Mouse (Mus musculus) kidney, postnatal 0 days (tissue): ENCODE results near the gene Mindy4. TPM values are rescaled to one million over a fixed set of nuclear protein-coding genes. Genes with fewer than 3 reads are reported as not detected.

Experiments used
- ATAC-seq: fragments of 200-750 bp; cut with Nextera tagmentation; replicated peaks from 2 replicates; pipeline ENCODE4 v1.8.0; 2017; ENCODE audit warnings: low read depth, moderate number of reproducible peaks, moderate TSS enrichment, moderate library complexity; ENCODE audit not compliant: low FRiP score
- DNase-seq: peaks from one replicate; pipeline ENCODE4 v3.0.0-alpha.2; 2016; ENCODE audit warnings: low spot score
- H3K27ac ChIP-seq: fragments of 300-500 bp; sonication (generic); 2 replicates; pipeline ENCODE4 v1.5.1; 2014; ENCODE audit warnings: mild to moderate bottlenecking
- H3K27me3 ChIP-seq: fragments of 300-500 bp; sonication (generic); 2 replicates; pipeline ENCODE4 v1.6.1; 2014; ENCODE audit warnings: low read length, mixed read lengths; ENCODE audit not compliant: insufficient read depth
- H3K36me3 ChIP-seq: fragments of 300-500 bp; sonication (generic); 2 replicates; pipeline ENCODE4 v1.6.1; 2014; ENCODE audit warnings: low read length, mixed read lengths; ENCODE audit not compliant: insufficient read depth
- H3K4me1 ChIP-seq: fragments of 300-500 bp; sonication (generic); replicated peaks from 2 replicates; pipeline ENCODE4 v1.6.1; 2014; ENCODE audit warnings: antibody characterized with exemption, low read length, mixed read lengths; ENCODE audit not compliant: insufficient read depth
- H3K4me2 ChIP-seq: fragments of 300-500 bp; sonication (generic); 2 replicates; pipeline ENCODE4 v1.6.1; 2014; ENCODE audit warnings: mild to moderate bottlenecking, low read length, moderate library complexity, mixed read lengths
- H3K4me3 ChIP-seq: fragments of 300-500 bp; sonication (generic); replicated peaks from 2 replicates; pipeline ENCODE4 v1.5.1; 2014; ENCODE audit warnings: low read depth, low read length
- H3K9ac ChIP-seq: fragments of 300-500 bp; sonication (generic); 2 replicates; pipeline ENCODE4 v1.6.1; 2014; ENCODE audit warnings: low read depth, low read length
- H3K9me3 ChIP-seq: fragments of 300-500 bp; sonication (generic); replicated peaks from 2 replicates; pipeline ENCODE4 v1.6.1; 2016; ENCODE audit warnings: low read length, inconsistent platforms, mixed read lengths
- CTCF ChIP-seq: IDR thresholded peaks from 2 replicates; pipeline ENCODE4 v1.5.1; 2016; ENCODE audit warnings: antibody characterized with exemption, low read depth, mild to moderate bottlenecking, moderate library complexity
- WGBS: fragments of 180-500 bp; shearing (Covaris S2); extraction: QIAGEN DNeasy Blood & Tissue Kit; methylation state at CpG from one replicate; pipeline ENCODE4 v1.1.7; 2014; 5-methylcytosine and 5-hydroxymethylcytosine counted together
- polyA plus RNA-seq: library from polyadenylated mRNA; unstranded; fragments of >200 nt; fragmentation: Nextera tagmentation; extraction: Ambion mirVana; gene quantifications from 2 replicates; pipeline ENCODE4 v1.2.1, GENCODE M21; 2015

Gene Mindy4
- polyA plus RNA-seq, 1 experiment from 2014 or later = 11.6 TPM

GRCm38 (mm10) chr6:55273463-55273862 is 70.3 kb downstream of the Mindy4 start:
- Histone ChIP-seq H3K27ac (no peak overlapping the region), H3K4me2 (no peak overlapping the region), H3K9ac (no peak overlapping the region), H3K27me3 (no peaks in the 10 kb centered on the region), H3K36me3 (no peaks in the 10 kb centered on the region), H3K4me3 (no peak overlapping the region), H3K9me3 (no peaks in the 10 kb centered on the region), H3K4me1 (no peaks in the 10 kb centered on the region)
- WGBS = 78% methylated on average over 5 of the region's 5 CpGs
- ATAC-seq (no peak), DNase-seq (no peak)
- TF ChIP-seq CTCF = no peak

DNA sequence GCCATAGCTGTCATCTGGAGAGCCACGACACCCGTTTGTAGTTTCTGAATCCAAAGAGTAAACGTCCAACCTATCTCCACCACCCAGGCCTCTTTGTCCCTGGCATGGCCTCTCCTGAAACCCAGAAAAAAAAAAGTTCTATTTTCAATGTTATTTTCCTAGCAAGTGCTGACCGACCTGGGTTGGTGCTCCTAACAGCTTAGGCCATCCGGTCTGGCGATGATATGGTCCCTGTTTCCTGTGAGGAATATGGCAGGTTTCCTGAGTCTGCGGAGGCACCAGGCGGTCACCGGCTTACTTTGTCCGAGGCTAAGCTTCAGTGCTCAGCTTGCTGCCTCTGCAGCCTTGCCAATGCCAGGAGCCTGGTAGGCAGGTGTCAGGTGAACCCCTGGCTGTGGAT is 71.8 kb downstream of the Mindy4 start:
- H3K36me3 ChIP-seq = 0 out of 2 replicates have a peak, but pooled peaks cover 4% of the 10 kb centered on the region
- no peaks in the 10 kb centered on the region for H3K9me3 ChIP-seq
- no peaks in the 10 kb centered on the region for H3K27me3 ChIP-seq
- no peak for TF ChIP-seq CTCF
- H3K4me1 ChIP-seq = no peaks in the 10 kb centered on the region
- ATAC-seq = no peak
- no peak overlapping the region for H3K27ac ChIP-seq
- no peak overlapping the region for H3K4me2 ChIP-seq
- H3K9ac ChIP-seq = no peak overlapping the region
- no peak for DNase-seq
- 71% methylated on average over 10 of the region's 10 CpGs for WGBS
- no peak overlapping the region for H3K4me3 ChIP-seq

DNA sequence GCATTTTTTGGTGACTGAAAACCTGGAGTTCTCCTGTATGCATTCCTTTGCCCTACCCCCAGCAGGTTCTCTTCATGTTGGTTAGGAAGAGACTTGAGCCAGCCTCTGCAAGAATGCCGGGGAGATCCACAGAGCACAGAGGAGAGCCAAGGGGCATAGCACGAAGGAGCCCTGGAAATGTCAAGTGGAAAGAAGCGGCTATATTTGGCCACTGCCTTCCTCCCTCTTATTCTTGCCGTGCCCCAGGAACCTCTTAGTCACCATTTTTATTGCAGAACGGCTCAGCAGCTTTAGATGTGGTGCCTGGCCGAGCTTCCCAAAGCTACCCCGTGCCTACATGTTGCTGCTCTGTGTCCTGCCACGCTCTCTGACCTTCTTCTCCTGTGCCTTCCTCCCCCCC is 72.6 kb downstream of the Mindy4 start:
- Histone ChIP-seq H3K27me3 (no peaks in the 10 kb centered on the region), H3K9me3 (no peaks in the 10 kb centered on the region), H3K4me1 (no peaks in the 10 kb centered on the region), H3K4me3 (no peak overlapping the region), H3K9ac (no peak overlapping the region), H3K4me2 (no peak overlapping the region), H3K36me3 (0 out of 2 replicates have a peak, but pooled peaks cover 4% of the 10 kb centered on the region), H3K27ac (no peak overlapping the region)
- ATAC-seq (no peak), DNase-seq (no peak)
- WGBS = 64% methylated on average over 8 of the region's 8 CpGs
- no peak for TF ChIP-seq CTCF

DNA sequence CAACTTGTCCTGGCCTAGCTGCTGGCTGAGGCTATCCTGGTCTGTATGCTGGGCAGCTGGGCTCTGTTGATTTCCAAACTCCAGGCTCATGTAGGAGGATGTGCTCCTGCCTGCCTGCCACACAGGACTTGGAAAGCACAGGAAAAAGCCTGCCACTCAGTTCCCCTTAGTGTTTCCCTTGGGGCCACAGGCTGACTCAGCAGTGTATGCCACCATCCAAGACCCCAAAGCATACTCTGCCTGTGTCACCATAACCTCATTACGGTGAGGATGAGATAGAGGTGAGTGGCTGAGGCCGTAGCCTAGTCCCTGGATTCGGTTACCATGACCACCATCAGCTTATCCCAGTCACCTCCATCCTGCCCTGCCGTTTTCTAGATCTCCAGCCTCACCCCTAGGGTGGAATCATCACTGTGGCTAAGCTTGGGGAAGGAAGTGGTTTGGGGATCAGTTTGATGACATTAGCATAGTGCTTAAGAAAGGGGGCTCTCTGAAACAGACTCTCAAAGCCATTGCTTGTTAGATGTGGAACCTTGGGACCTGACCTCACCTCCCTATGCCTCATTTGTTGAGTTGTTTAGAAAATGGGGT is 73.6 kb downstream of the Mindy4 start:
- WGBS = 83% methylated on average over 4 of the region's 4 CpGs

GRCm38 (mm10) chr6:55278086-55278485 is 74.9 kb downstream of the Mindy4 start:
- ATAC-seq (no peak), DNase-seq (no peak)
- Histone ChIP-seq H3K9ac (no peak overlapping the region), H3K4me3 (no peak overlapping the region), H3K4me2 (no peak overlapping the region), H3K27me3 (no peaks in the 10 kb centered on the region), H3K36me3 (0 out of 2 replicates have a peak, but pooled peaks cover 4% of the 10 kb centered on the region), H3K4me1 (no peaks in the 10 kb centered on the region), H3K9me3 (no peaks in the 10 kb centered on the region), H3K27ac (no peak overlapping the region)
- 81% methylated on average over 6 of the region's 6 CpGs for WGBS
- no peak for TF ChIP-seq CTCF

More for the DNA sequence above, 73.6 kb downstream of the Mindy4 start:
- H3K4me3 ChIP-seq = no peak overlapping the region
- ATAC-seq (no peak), DNase-seq (no peak)
- no peak overlapping the region for H3K27ac ChIP-seq
- H3K4me1 ChIP-seq = no peaks in the 10 kb centered on the region
- no peaks in the 10 kb centered on the region for H3K9me3 ChIP-seq
- H3K27me3 ChIP-seq = no peaks in the 10 kb centered on the region
- 0 out of 2 replicates have a peak, but pooled peaks cover 4% of the 10 kb centered on the region for H3K36me3 ChIP-seq
- no peak overlapping the region for H3K9ac ChIP-seq
- no peak overlapping the region for H3K4me2 ChIP-seq
- no peak for TF ChIP-seq CTCF

DNA sequence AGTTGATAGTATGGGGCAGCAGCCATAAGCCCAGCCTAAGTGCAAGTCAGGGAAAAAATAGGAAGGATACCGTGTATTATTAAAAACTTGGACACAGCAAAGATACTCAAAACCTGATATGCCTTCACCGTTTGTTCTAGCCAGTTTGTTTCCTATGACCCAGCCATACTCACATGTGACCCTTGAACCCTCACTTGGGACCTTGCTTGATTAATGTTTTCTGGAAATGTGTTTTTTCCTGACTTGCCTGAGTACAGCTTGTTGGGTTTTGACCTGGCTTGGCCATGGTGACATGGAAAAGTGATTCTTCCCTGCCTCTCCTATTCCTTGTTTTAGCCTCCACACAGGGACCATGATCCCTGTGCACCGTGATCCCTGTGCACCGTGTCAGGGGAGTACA is 75.3 kb downstream of the Mindy4 start:
- Histone ChIP-seq H3K9me3 (no peaks in the 10 kb centered on the region), H3K4me1 (no peaks in the 10 kb centered on the region), H3K36me3 (0 out of 2 replicates have a peak, but pooled peaks cover 4% of the 10 kb centered on the region), H3K9ac (no peak overlapping the region), H3K27ac (no peak overlapping the region), H3K4me2 (no peak overlapping the region), H3K4me3 (no peak overlapping the region), H3K27me3 (no peaks in the 10 kb centered on the region)
- ATAC-seq (no peak), DNase-seq (no peak)
- TF ChIP-seq CTCF = no peak
- 41% methylated on average over 4 of the region's 4 CpGs for WGBS

GRCm38 (mm10) chr6:55280979-55281378 is 77.8 kb downstream of the Mindy4 start:
- ATAC-seq (no peak), DNase-seq (no peak)
- no peak for TF ChIP-seq CTCF
- Histone ChIP-seq H3K4me1 (no peaks in the 10 kb centered on the region), H3K9ac (no peak overlapping the region), H3K27ac (no peak overlapping the region), H3K4me2 (no peak overlapping the region), H3K27me3 (no peaks in the 10 kb centered on the region), H3K9me3 (no peaks in the 10 kb centered on the region), H3K36me3 (0 out of 2 replicates have a peak, but pooled peaks cover 4% of the 10 kb centered on the region), H3K4me3 (no peak overlapping the region)
- 90% methylated on average over 8 of the region's 8 CpGs for WGBS
